Mouse (Mus musculus) Patski (cell line): ENCODE data around the gene Sema6b. TPM values are rescaled to one million over a fixed set of nuclear protein-coding genes. Genes with fewer than 3 reads are reported as not detected.

Source experiments
- ATAC-seq: fragments of 100-300 bp; one replicate; pipeline ENCODE4 v1.8.0; 2021
- CTCF ChIA-PET: fragments of 350-600 bp; sonication (Branson Sonifier 250); formaldehyde crosslinking; loops from one replicate; lab custom pipeline; 2022; ENCODE audit warnings: inconsistent platforms; lab: Charles Lee
- POLR2A ChIA-PET: fragments of 350-600 bp; sonication (Branson Sonifier 250); formaldehyde crosslinking; loops from one replicate; lab custom pipeline; 2022; ENCODE audit warnings: antibody characterized with exemption, inconsistent platforms; lab: Charles Lee
- DNase-seq: peaks from one replicate; pipeline ENCODE4 v3.0.0-alpha.2; 2011; ENCODE audit warnings: low read depth, low spot score
- H3K27me3 ChIP-seq: fragments of 371-371 bp; one replicate; pipeline ENCODE4 v1.5.1; 2021
- CTCF ChIP-seq: fragments of 100-300 bp; IDR thresholded peaks from one replicate; pipeline ENCODE4 v1.5.1; 2021
- in situ Hi-C: fragments of 300-500 bp; cut with MboI; formaldehyde crosslinking; loops from 3 replicates; pipeline ENCODE4 v1.11.1; 2018; ENCODE audit warnings: low pct_unique_long_range_greater_than_20kb, mixed read lengths
- polyA plus RNA-seq: library from polyadenylated mRNA; unstranded; gene quantifications from one replicate; pipeline ENCODE4 v1.2.3, GENCODE M21; 2021

Gene Sema6b
- polyA plus RNA-seq, 1 experiment from 2014 or later: 2.0 TPM

DNA sequence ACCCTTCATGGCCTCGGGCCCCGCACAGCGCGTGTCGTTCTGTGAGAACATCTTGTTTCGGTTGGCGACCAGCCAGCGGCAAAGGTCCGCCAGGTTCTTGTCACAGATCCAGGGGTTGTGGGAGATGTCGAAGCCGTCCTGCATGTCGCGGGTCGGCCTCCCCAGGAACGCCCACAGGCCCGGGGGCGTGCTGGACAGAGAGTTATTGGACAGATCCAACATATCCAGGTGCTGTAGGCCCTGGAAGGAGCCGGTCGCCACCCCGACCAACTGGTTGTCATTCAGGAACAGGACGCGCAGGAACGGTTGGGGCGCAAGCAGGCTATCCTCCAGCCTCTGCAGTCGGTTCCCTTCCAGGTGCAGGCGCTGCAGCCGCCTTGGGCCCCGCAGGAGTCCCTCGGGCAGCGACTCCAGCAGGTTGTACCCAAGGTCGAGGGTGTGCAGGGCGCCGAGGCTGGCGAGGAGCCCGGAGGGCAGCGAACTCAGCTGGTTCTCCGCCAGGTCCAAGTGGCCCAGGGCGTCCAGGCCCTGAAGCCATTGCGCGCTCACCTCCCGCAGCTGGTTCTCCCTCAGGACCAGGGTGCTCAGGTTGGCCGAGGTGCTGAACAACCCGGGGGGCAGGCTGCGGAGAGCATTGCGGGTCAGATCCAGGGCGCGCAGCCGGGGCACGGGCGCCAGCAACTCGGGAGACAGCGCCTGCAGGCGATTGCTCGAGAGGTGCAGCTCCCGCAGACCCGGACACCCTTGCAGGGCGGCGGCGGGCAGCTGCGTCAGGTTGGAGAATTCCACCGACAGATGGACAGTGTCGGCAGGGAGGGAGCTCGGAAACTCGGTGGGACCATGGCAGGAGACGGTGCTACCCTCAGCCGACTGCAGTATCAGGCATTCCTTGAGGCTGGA is 19.9 kb downstream of the Sema6b start:
- no peak for TF ChIP-seq CTCF
- peaks cover 22% of the 10 kb centered on the region for H3K27me3 ChIP-seq
- in situ Hi-C loops: no loop called here
- DNase-seq: no peak
- ATAC-seq: no peak
- ChIA-PET POLR2A (no interaction called here), CTCF (no interaction called here)

DNA sequence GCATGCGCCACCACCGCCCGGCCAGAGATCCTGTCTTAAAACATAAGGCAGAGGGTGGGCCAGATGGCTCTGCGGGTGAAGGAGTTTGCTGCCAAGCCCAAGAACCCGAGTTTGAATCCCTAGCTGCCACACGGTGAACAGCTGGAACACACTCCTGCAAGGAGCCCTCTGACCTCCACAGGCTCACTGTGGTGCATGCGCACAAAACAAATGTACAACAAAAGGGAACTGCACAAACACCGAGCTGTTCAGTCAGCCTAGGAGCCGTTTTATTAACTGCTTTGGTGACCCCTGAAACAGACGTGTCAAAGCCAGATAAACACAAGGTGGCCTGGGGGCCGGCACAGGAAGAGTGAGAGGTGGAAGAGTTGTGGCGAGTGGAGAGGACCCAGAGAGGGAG is 20.7 kb downstream of the Sema6b start:
- POLR2A ChIA-PET: no interaction called here
- H3K27me3 ChIP-seq: peaks cover 22% of the 10 kb centered on the region
- TF ChIP-seq CTCF: no peak
- CTCF ChIA-PET: interaction anchor here (1.1 to 1.6 kb wide), 2 partner anchors 28 to 135 kb away, joined by 3 read pairs; no protein-coding TSS in a partner anchor
- in situ Hi-C loops: no loop called here
- DNase-seq (no peak), ATAC-seq (no peak)

DNA sequence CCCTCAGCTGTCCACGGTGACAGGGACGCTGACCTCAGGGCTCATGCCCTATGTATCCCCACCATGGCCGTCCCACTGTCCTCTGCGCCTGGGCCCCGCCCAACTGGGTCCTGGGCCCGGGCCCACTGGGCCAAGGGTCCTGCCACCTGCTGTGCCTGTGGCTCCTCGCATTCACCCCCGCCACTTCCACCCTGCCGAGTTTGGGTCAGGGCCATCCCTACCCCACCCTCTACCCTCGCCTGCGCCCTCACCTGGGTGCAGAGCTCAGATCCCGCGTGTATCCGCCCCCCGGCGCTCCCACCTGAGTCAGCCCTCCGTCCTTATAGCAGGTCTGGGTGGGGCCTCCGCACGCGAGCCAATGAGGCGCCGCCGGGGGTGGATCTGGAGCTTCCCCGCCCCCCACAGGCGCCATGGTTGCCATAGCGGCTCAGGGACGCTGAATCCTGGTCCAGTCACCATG is 22.9 kb downstream of the Sema6b start, which contains the start of gene Plin5:
Gene Plin5 (minus strand): TSS at position 346 of the 460 bp plus-strand sequence.
- ChIA-PET CTCF (interaction anchor here (1.6 kb wide), 1 partner anchor 16 kb away, joined by 3 read pairs; no protein-coding TSS in a partner anchor), POLR2A (no interaction called here)
- DNase-seq (no peak), ATAC-seq (no peak)
- peaks cover 22% of the 10 kb centered on the region for H3K27me3 ChIP-seq
- TF ChIP-seq CTCF: no peak
- in situ Hi-C loops: no loop called here

DNA sequence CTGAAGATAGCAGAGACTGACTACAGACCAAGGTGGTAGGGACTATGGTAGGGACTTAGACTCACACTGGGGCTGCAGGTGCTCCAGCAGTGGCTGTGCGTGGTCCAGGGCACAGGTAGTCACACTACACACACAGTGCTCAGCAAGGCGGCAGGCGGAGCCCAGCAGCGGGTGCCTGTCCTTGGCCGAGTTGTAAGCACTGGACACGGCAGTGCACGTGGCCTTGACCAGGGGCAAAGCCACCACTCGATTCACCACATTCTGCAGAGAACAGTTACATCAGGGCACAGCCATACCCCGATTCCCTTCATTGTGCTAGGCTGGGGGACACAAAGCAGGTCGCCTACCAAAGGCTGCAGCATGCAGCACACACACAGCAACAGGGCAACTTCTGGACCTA is 23.9 kb downstream of the Sema6b start:
- TF ChIP-seq CTCF: no peak
- DNase-seq: no peak
- ChIA-PET CTCF (interaction anchor here (1.4 to 1.6 kb wide), 2 partner anchors 9 to 17 kb away, joined by 3 to 4 read pairs; no protein-coding TSS in a partner anchor), POLR2A (no interaction called here)
- peaks cover 18% of the 10 kb centered on the region for H3K27me3 ChIP-seq
- ATAC-seq: no peak
- in situ Hi-C loops: no loop called here

DNA sequence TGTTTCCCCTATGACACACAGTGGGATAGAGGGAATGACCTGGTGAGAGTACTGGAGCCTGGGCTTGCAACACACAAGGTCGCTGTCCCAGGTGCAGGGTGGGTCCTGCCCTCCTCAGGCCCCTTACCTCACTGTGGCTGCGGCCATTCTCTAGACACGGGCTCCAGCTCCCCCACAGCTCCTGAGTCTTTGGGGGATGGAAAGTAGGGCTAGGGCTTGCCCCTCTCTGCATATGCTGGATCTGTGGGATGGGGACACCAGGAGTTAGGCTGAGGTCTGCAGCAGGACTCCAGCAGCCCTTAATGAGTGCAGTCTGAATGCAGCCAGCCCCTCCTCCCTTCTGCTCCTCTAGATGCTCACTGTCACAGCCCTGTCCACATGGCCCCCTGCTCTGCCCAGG is 27.4 kb downstream of the Sema6b start:
- in situ Hi-C loops: no loop called here
- ATAC-seq: no peak
- ChIA-PET POLR2A (no interaction called here), CTCF (interaction anchor here (1.7 kb wide), 1 partner anchor 26 kb away, joined by 3 read pairs; no protein-coding TSS in a partner anchor)
- no peak for DNase-seq
- peaks cover 5% of the 10 kb centered on the region for H3K27me3 ChIP-seq
- TF ChIP-seq CTCF: no peak

GRCm38 (mm10) chr17:56111864-56112263 is 28.3 kb downstream of the Sema6b start:
- TF ChIP-seq CTCF: no peak
- no peak for ATAC-seq
- H3K27me3 ChIP-seq: no peaks in the 10 kb centered on the region
- DNase-seq: no peak
- CTCF ChIA-PET: interaction anchor here (0.7 to 1.7 kb wide), 5 partner anchors 9 to 26 kb away, joined by 3 to 10 read pairs (median 4); no protein-coding TSS in a partner anchor
- POLR2A ChIA-PET: interaction anchor here (0.8 kb wide), 1 partner anchor 39 kb away, joined by 3 read pairs; no protein-coding TSS in a partner anchor
- in situ Hi-C loops: no loop called here

- DNase-seq: no peak
- in situ Hi-C loops: no loop called here
- POLR2A ChIA-PET: no interaction called here
- CTCF ChIA-PET: interaction anchor here (0.7 to 1.7 kb wide), 6 partner anchors 8 to 90 kb away, joined by 3 to 10 read pairs (median 4); no protein-coding TSS in a partner anchor
- H3K27me3 ChIP-seq: no peaks in the 10 kb centered on the region
- no peak for ATAC-seq
- no peak for TF ChIP-seq CTCF
These were observed 29.1 kb downstream of the Sema6b start for GRCm38 (mm10) chr17:56111021-56111420.

DNA sequence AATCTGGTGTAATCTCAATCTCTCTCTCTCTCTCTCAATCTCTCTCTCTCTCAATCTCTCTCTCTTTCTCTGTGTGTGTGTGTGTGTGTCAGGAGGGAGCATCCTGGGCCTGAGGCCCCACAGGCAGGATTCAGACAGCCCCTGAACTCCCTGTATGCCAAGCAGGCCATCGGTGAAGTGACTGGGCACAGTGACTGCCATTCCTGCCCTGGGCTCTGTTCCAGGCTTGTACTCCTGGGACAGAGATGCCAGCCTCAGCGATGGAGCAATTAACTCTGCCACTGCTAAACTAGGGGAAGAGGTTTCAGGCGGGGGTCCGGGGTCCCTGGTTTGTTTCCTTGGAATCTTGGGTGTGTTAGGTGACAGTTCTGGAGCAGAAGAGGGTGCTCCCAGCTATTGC is 29.6 kb downstream of the Sema6b start:
- no peak for TF ChIP-seq CTCF
- in situ Hi-C loops: no loop called here
- no peaks in the 10 kb centered on the region for H3K27me3 ChIP-seq
- no peak for ATAC-seq
- DNase-seq: no peak
- ChIA-PET CTCF (interaction anchor here (1.6 kb wide), 1 partner anchor 10 kb away, joined by 10 read pairs; no protein-coding TSS in a partner anchor), POLR2A (no interaction called here)

- peak; percentile 42 for DNase-seq
- TF ChIP-seq CTCF: no peak
- ATAC-seq: peak; percentile 74
- H3K27me3 ChIP-seq: no peaks in the 10 kb centered on the region
- POLR2A ChIA-PET: interaction anchor here (1.5 kb wide), 1 partner anchor 10 kb away, joined by 8 read pairs; no protein-coding TSS in a partner anchor
- in situ Hi-C loops: no loop called here
- CTCF ChIA-PET: interaction anchor here (0.7 to 1.0 kb wide), 2 partner anchors 14 to 73 kb away, joined by 3 read pairs; partner anchors contain the start of gene Sh3gl1
These were observed 30.7 kb downstream of the Sema6b start, which contains the start of gene Plin4 for GRCm38 (mm10) chr17:56109219-56110051. TSS of gene Plin4 (minus strand) at chr17:56109803.
